Mouse (Mus musculus) MEL (cell line): ENCODE measurements around the gene Chrd. TPM values are rescaled to one million over a fixed set of nuclear protein-coding genes. Genes with fewer than 3 reads are reported as not detected.

Source experiments
- DNase-seq: peaks from one replicate; pipeline ENCODE4 v3.0.0; 2011; ENCODE audit warnings: low read depth, low spot score
- H3K27ac ChIP-seq: 2 replicates; pipeline ENCODE4 v1.5.1; 2012; ENCODE audit warnings: low read depth, mild to moderate bottlenecking, control low read depth, low read length, moderate library complexity; ENCODE audit not compliant: control insufficient read depth
- H3K27me3 ChIP-seq, 2 experiments: fragments of 150-350 bp in 1 of 2; sonication (generic) in 1 of 2; 2 replicates each; pipeline ENCODE4 v1.6.1; 2012; ENCODE audit warnings: low read length in 2 of 2, mild to moderate bottlenecking in 2 of 2, improper control_type of control experiment in 1 of 2, moderate library complexity in 1 of 2; ENCODE audit not compliant: insufficient read depth in 2 of 2, control insufficient read depth in 1 of 2
- H3K36me3 ChIP-seq, 2 experiments: 2 replicates each; pipeline ENCODE4 v1.6.1; 2012 to 2014; ENCODE audit warnings: low read length in 2 of 2, improper control_type of control experiment in 1 of 2, inconsistent platforms in 1 of 2, mild to moderate bottlenecking in 1 of 2; ENCODE audit not compliant: insufficient read depth in 2 of 2, control insufficient read depth in 1 of 2
- H3K4me1 ChIP-seq, 2 experiments: fragments of 150-350 bp in 1 of 2; sonication (generic) in 1 of 2; 2 replicates each; pipeline ENCODE4 v1.6.1; 2012; ENCODE audit warnings: low read length in 2 of 2, improper control_type of control experiment in 1 of 2, mild to moderate bottlenecking in 1 of 2; ENCODE audit not compliant: insufficient read depth in 2 of 2, control insufficient read depth in 1 of 2
- H3K4me3 ChIP-seq, 2 experiments: fragments of 150-350 bp in 1 of 2; sonication (generic) in 1 of 2; 2 replicates each; pipeline ENCODE4 v1.5.1; 2012; ENCODE audit warnings: low read depth in 2 of 2, low read length in 2 of 2, mild to moderate bottlenecking in 2 of 2, moderate library complexity in 2 of 2, control low read depth in 1 of 2, improper control_type of control experiment in 1 of 2; ENCODE audit not compliant: control insufficient read depth in 1 of 2, insufficient read depth in 1 of 2
- H3K79me2 ChIP-seq: 2 replicates; pipeline ENCODE4 v1.6.1; 2012; ENCODE audit warnings: mild to moderate bottlenecking, low read length, moderate library complexity; ENCODE audit not compliant: control insufficient read depth, poor library complexity, insufficient read depth
- H3K9ac ChIP-seq: 2 replicates; pipeline ENCODE4 v1.6.1; 2012; ENCODE audit warnings: low read depth, mild to moderate bottlenecking, control low read depth, low read length, moderate library complexity; ENCODE audit not compliant: control insufficient read depth, poor library complexity, severe bottlenecking
- H3K9me3 ChIP-seq: fragments of 150-350 bp; sonication (generic); replicated peaks from 2 replicates; pipeline ENCODE4 v1.6.1; 2012; ENCODE audit warnings: mild to moderate bottlenecking, low read length, improper control_type of control experiment, moderate library complexity; ENCODE audit not compliant: insufficient read depth
- BHLHE40 ChIP-seq: IDR thresholded peaks from 2 replicates; pipeline ENCODE4 v1.6.1; 2012; ENCODE audit warnings: low read depth, mild to moderate bottlenecking, inconsistent platforms, low read length, improper control_type of control experiment, borderline replicate concordance
- CHD1 ChIP-seq: IDR thresholded peaks from 2 replicates; pipeline ENCODE4 v1.6.1; 2012; ENCODE audit warnings: low read depth, mild to moderate bottlenecking, inconsistent platforms, low read length, improper control_type of control experiment
- CTCF ChIP-seq, 3 experiments: IDR thresholded peaks in 2 of 3; conservative IDR thresholded peaks in 1 of 3; 2 replicates each; pipeline ENCODE4 v1.5.1; 2011 to 2012; ENCODE audit warnings: low read length in 3 of 3, low read depth in 2 of 3, mild to moderate bottlenecking in 2 of 3, improper control_type of control experiment in 1 of 3, inconsistent platforms in 1 of 3, mixed read lengths in 1 of 3, moderate library complexity in 1 of 3; ENCODE audit not compliant: control insufficient read depth in 1 of 3, insufficient read depth in 1 of 3, poor library complexity in 1 of 3, severe bottlenecking in 1 of 3
- E2F4 ChIP-seq: IDR thresholded peaks from 2 replicates; pipeline ENCODE4 v1.6.1; 2011; ENCODE audit warnings: low read depth, low read length, improper control_type of control experiment, borderline replicate concordance
- ELF1 ChIP-seq: IDR thresholded peaks from 2 replicates; pipeline ENCODE4 v1.6.1; 2014; ENCODE audit warnings: low read depth, mild to moderate bottlenecking, inconsistent platforms, low read length, improper control_type of control experiment, moderate library complexity
- KAT2A ChIP-seq: conservative IDR thresholded peaks from 2 replicates; pipeline ENCODE4 v1.6.1; 2012; ENCODE audit warnings: low read depth, low read length, improper control_type of control experiment, inconsistent platforms
- MAFK ChIP-seq: IDR thresholded peaks from 2 replicates; pipeline ENCODE4 v1.6.1; 2011; ENCODE audit warnings: low read depth, mild to moderate bottlenecking, low read length, improper control_type of control experiment, borderline replicate concordance
- MAX ChIP-seq: IDR thresholded peaks from 2 replicates; pipeline ENCODE4 v1.6.1; 2011; ENCODE audit warnings: low read length, improper control_type of control experiment
- MEF2A ChIP-seq: IDR thresholded peaks from 2 replicates; pipeline ENCODE4 v1.6.1; 2014; ENCODE audit warnings: low read depth, mild to moderate bottlenecking, inconsistent platforms, low read length, improper control_type of control experiment; ENCODE audit not compliant: poor library complexity, insufficient replicate concordance, severe bottlenecking; ENCODE audit errors: extremely low read depth
- MYB ChIP-seq: IDR thresholded peaks from 2 replicates; pipeline ENCODE4 v1.6.1; 2011; ENCODE audit warnings: mild to moderate bottlenecking, low read depth, low read length, improper control_type of control experiment
- MYC ChIP-seq: IDR thresholded peaks from 2 replicates; pipeline ENCODE4 v1.6.1; 2011; ENCODE audit warnings: low read depth, mild to moderate bottlenecking, low read length, improper control_type of control experiment, moderate library complexity
- NELFE ChIP-seq: IDR thresholded peaks from 2 replicates; pipeline ENCODE4 v1.6.1; 2011; ENCODE audit warnings: low read depth, low read length, improper control_type of control experiment
- POLR2AphosphoS2 ChIP-seq: IDR thresholded peaks from 2 replicates; pipeline ENCODE4 v1.6.1; 2011; ENCODE audit warnings: low read length, improper control_type of control experiment
- RCOR1 ChIP-seq: IDR thresholded peaks from 2 replicates; pipeline ENCODE4 v1.6.1; 2012; ENCODE audit warnings: low read depth, mild to moderate bottlenecking, inconsistent platforms, low read length, improper control_type of control experiment
- TAL1 ChIP-seq: IDR thresholded peaks from 2 replicates; pipeline ENCODE4 v1.6.1; 2012; ENCODE audit warnings: mild to moderate bottlenecking, inconsistent platforms, low read length, moderate library complexity, mixed read lengths
- TBP ChIP-seq: IDR thresholded peaks from 2 replicates; pipeline ENCODE4 v1.8.0; 2011; ENCODE audit warnings: low read depth, low read length, improper control_type of control experiment
- TCF12 ChIP-seq: IDR thresholded peaks from 2 replicates; pipeline ENCODE4 v1.6.1; 2014; ENCODE audit warnings: low read depth, mild to moderate bottlenecking, inconsistent platforms, low read length, improper control_type of control experiment, moderate library complexity
- USF1 ChIP-seq: IDR thresholded peaks from 2 replicates; pipeline ENCODE4 v1.6.1; 2014; ENCODE audit warnings: low read depth, mild to moderate bottlenecking, inconsistent platforms, low read length, improper control_type of control experiment, moderate library complexity
- ZNF384 ChIP-seq: IDR thresholded peaks from 2 replicates; pipeline ENCODE4 v1.6.1; 2012; ENCODE audit warnings: low read depth, mild to moderate bottlenecking, inconsistent platforms, low read length, improper control_type of control experiment
- polyA plus RNA-seq, 2 experiments: library from polyadenylated mRNA; stranded (reverse) in 1 of 2; unstranded in 1 of 2; fragments of >175 nt in 1 of 2; fragments of >200 nt in 1 of 2; gene quantifications; 2 replicates each; pipeline versions ENCODE4 v1.2.1 to v1.2.4; 2012; ENCODE audit warnings: low replicate concordance in 2 of 2, low read depth in 1 of 2; ENCODE audit not compliant: insufficient read length in 2 of 2, insufficient read depth in 1 of 2, missing spikeins in 1 of 2
- total RNA-seq: library from RNA; depleted of rRNA; stranded (reverse); fragments of 300-350 nt; gene quantifications from 2 replicates; pipeline ENCODE4 v1.2.3, GENCODE M21; 2012

Chrd gene
- total and polyA plus RNA-seq, 3 experiments = not detected

DNA sequence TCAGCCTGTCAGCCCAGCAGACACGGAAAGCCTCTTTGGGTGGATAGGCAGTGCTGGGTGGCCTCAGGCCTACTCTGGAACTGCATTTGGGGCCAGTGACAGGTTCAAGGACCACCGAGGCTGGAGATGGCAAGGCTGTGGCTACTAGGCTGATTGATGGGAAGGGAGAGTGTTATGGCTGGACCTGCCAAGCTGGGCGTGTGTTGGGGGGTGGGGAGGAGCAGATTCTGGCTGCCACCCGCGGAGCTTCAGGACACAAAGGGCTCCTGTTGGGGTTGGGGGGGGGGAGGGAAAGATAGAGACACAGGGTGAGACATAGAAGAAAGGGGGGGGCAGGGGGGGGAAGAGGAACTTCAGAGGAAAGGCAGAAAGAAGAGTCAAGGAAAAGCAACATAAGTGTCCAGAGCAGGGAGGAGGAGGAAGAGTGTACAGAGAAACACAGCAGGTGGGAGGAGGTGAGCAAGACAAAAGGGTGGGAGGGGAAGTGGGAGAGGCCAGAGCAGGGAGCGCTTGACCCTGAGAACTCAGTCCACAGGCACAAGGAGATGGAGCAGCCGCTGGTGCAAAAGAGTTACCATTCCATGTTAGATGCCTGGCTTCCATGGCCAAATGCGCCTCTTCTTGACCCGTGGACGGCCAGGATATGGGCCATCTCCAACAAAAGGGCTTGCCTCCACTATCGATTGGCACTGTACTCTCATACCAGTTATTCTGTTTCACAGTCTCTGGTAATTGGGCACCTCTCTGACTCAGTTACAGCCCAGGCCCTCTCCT, 18.4 kb upstream of the Chrd start:
- Histone ChIP-seq H3K36me3 (peaks cover 0 to 9% of the 10 kb centered on the region in 2 experiments; a peak in 2 of 4 replicates), H3K27me3 (no peaks in the 10 kb centered on the region), H3K27ac (no peak overlapping the region), H3K4me3 (peak overlapping the region in 1 of 2 experiments; percentile 74; a peak in 3 of 4 replicates), H3K4me1 (peaks cover 0 to 17% of the 10 kb centered on the region in 2 experiments; a peak in 3 of 4 replicates), H3K9me3 (no peaks in the 10 kb centered on the region), H3K9ac (peak overlapping the region; percentile 62; the same call in 1 of the 2 replicates), H3K79me2 (peaks cover 7% of the 10 kb centered on the region)
- TF ChIP-seq CTCF (IDR thresholded peaks at IDR 0.05 in 2 of 3, conservative IDR thresholded peaks at IDR 0.05 in 1 of 3; ENCODE audit: control insufficient read depth in 1 of 3, insufficient read depth in 1 of 3, low read depth in 2 of 3, low read length in 3 of 3, poor library complexity in 1 of 3, severe bottlenecking in 1 of 3) (no peak), TCF12 (no peak), POLR2AphosphoS2 (no peak), ELF1 (no peak), MAFK (no peak), MYB (no peak), USF1 (no peak), E2F4 (no peak), NELFE (no peak), MYC (no peak)
- no peak for DNase-seq

- Histone ChIP-seq H3K9ac (peak overlapping the region; percentile 62), H3K9me3 (no peaks in the 10 kb centered on the region), H3K27ac (no peak overlapping the region), H3K36me3 (peaks cover 0 to 9% of the 10 kb centered on the region in 2 experiments; a peak in 2 of 4 replicates), H3K79me2 (peaks cover 7% of the 10 kb centered on the region), H3K27me3 (no peaks in the 10 kb centered on the region), H3K4me1 (peaks cover 0 to 17% of the 10 kb centered on the region in 2 experiments; a peak in 3 of 4 replicates), H3K4me3 (peak overlapping the region; percentile 58 to 74)
- TF ChIP-seq MEF2A (no peak), TBP (no peak), CHD1 (no peak), TCF12 (no peak), KAT2A (no peak), TAL1 (no peak), ELF1 (no peak), MAX (no peak), BHLHE40 (no peak), ZNF384 (no peak), RCOR1 (no peak)
- DNase-seq = no peak
These were observed 17.8 kb upstream of the Chrd start for GRCm38 (mm10) chr16:20715161-20715560.
